Mouse (Mus musculus) cerebellum, postnatal 4 days (tissue): Measurements from ENCODE around the gene Taf3.

Source experiments
- DNase-seq, 2 experiments: peaks; one replicate each; pipeline ENCODE4 v3.0.0; 2022; ENCODE audit warnings: low spot score in 2 of 2, mixed read lengths in 1 of 2

Gene Taf3

GRCm38 (mm10) chr2:9956546-9956945 is 91.8 kb downstream of the Taf3 start:
- DNase-seq, result no peak

DNA sequence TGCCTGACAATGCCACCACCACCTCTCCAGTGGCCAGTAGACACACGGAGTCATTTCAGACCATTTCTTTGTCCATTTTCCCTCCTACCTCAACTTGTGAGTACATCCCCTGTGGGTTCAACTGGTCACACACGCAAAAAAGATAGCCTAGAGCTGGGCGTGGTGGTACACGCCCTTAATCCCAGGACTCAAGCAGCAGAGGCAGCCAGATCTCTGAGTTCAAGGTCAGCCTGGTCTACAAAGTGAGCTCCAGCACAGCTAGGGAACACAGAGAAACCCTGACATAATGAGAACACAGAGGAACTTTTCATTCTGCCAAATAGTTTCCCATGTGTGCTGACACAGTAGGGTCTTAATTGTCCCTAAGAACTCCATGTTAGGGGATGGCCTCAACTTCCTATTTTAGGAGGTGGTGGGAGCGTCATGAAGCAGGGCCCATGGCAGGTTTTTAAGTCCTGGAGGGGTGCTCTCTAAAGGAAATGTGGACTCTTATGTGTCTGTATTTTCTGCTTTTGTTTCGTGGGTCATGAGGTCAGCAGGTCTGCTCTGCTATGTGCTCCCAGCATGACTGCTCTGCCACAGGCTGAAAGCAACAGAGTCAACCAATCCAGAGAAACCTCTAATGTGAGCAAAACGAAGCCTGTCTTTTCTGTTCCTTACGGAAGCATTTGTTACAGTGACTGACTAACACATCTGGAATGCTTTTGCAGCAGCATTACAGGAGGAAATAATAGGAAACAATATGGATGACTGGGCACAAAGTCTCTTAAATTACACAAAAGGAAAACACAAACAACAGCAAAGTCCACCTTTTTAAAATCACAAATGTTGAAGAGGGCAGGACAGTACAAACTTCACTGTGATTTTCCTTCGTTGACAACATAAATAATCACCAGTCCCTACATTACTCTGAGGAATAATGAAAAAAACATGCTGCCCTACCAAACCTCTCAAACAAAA is 92.5 kb downstream of the Taf3 start:
- no peak for DNase-seq

DNA sequence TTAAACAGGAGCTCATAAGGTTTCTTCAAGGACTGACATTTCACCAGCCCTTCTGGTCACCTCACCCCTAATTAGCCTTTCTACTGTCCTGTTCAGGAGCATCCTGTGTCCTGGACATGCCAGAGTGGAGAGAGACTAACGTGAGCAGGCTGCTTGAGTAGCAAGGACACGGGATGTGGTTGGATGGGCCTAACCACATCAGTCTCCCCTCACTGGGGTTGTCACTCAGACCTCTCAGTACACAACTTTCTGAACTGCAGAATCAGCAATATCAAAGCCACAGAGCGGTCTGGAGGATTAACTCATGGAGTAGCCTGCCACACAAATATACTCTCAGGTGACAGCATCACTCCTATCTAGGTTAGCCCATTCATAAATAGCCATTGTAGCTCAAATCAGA is 101.7 kb downstream of the Taf3 start:
- no peak for DNase-seq

GRCm38 (mm10) chr2:9945611-9946010 is 102.8 kb downstream of the Taf3 start:
- no peak for DNase-seq

DNA sequence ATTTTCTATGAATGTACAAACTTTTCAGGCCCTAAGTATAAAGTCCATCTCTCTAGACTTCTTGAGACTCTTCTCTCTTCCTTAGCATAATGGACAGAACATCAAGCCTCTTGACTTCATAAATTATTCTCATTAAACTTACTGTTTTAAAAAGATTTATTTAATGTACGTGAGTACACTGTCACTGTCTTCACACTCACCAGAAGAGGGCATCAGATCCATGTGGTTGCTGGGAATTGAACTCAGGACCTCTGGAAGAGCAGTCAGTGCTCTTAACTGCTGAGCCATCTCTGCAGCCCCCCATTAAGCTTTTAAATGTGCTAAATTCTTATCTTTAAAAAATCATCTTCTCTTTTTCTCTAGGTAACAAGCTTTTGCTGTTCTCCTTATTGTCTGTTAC is 105.4 kb downstream of the Taf3 start:
- DNase-seq, result no peak

DNA sequence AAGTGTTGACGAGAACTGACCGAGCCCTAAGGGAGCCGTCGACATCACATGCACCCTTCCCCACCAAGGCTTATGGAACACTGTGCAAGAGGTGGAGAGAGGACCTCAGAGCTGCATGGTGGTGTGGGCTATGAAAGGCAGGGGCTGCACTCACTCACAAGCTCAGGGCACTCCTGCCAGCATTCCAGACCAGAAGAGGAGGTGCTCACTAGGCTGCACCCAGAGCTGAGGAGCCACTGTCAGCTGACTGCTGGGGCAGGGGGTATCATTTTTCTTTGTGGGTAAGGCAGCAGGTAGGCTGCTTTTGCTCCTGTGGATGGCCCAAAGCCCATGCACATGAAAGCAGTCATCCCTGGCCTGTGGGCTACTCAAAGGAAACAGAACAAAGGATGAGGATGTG is 109.1 kb downstream of the Taf3 start:
- no peak for DNase-seq

GRCm38 (mm10) chr2:9935965-9936364 is 112.4 kb downstream of the Taf3 start:
- DNase-seq, result no peak

DNA sequence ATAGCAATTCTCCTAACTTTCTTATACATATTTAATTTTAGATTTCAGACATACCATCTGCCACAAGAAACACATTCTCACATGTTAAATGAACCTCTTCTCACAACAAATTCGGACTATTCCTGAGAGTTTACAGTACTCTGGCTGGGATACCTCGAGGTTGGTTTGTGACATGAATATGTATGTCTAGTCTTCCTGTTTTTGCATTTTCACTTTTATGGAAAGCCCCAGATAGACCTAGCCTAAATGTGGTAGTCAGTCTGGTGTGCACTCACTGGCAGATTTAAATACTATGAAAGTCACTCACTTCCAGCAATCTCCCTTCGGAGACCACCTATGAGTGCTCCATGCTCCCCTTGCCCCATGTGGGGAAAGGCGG is 121.5 kb downstream of the Taf3 start:
- DNase-seq, result no peak

DNA sequence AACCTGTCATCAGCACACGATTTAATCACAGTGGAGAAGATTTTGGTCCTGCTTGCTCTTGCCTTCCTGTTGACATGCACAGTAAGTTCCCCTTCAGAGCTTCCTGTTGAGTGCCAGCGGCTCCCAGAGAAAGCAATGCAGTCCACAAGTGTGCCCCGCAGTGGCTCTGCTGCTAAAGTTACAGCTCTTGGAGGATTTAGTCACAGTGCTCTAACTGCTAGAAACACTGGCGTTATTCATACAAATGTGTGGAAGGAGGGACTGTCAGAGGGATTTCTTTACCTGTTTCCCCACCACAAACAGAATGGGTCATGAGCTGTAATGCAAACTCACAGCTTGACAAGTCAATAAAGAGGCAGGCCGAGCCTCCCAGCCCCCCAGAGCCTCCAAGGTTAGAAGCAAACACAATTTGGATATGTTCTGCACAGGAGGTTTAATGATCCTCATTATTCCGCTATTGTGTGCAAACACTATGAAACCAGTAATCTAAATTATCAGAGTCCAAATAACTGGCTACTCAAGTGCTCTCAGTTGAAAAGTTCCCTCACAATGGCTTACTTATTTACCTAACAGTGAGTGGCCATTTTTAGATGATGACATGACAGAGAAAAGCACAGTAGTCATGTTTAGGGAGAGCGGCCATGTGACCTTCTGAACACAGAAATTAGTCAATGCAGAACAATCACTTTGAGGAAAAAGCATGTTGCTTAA is 122.0 kb downstream of the Taf3 start:
- DNase-seq, result no peak

DNA sequence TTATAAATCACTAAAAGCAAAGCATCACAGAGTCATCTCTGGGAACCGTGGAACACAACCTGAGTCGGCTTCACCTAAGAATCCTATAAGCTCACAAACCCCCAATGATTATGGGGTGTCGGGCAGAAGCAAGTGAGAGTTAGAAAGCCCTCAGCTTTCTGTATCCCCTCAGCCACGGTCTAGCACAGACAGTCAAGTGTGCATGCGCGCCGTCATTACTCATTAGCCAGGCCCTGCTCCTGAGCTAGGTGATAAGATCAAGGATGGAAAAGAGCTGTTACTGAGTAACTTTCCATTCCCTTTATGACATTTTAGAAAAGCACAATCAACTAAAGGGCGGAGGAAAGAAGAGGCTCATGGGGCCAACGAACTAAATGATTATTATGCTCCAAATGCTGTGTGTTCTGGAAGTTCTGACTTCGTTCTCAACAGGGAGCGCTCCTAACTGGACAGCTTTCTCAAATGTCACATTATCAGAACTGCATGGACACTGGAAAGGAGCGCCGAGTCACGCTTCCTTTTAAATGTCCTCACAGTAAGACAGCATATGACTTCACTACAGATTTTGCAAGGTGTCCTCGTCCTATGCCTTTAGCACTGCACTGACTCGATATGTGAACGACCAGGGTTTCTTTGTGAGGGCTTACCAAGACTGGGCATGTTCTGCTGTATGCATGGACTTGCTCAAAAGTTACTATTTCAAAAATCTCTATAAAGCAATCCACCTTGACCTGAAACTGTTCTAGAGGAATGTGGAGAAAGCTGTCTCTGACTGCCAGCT is 129.5 kb downstream of the Taf3 start:
- DNase-seq, result no peak

GRCm38 (mm10) chr2:9917602-9918001 is 130.8 kb downstream of the Taf3 start:
- no peak for DNase-seq

- DNase-seq, result no peak
These were observed 142.4 kb downstream of the Taf3 start for GRCm38 (mm10) chr2:9905995-9906394.

- DNase-seq, result no peak
These were observed 144.4 kb downstream of the Taf3 start for GRCm38 (mm10) chr2:9903854-9904560.

DNA sequence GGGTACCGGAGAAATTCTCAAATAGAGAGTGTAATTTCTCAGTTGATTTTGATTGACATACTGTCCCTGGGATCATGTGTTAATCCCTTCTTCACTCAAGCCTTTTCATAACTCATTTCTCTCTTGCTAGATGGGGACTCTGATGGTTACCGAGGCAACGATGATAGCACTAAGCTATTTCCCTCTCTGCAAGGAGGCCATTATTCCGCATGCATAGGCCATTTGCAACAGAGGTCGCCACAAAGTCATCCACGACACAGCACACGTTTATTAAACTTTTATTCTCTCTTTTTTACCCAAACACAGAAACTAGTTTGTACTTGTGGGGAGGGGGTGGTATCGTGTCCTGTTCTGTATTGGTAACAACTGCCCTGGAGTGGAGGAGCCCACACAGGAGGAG is 150.6 kb downstream of the Taf3 start:
- no peak for DNase-seq

DNA sequence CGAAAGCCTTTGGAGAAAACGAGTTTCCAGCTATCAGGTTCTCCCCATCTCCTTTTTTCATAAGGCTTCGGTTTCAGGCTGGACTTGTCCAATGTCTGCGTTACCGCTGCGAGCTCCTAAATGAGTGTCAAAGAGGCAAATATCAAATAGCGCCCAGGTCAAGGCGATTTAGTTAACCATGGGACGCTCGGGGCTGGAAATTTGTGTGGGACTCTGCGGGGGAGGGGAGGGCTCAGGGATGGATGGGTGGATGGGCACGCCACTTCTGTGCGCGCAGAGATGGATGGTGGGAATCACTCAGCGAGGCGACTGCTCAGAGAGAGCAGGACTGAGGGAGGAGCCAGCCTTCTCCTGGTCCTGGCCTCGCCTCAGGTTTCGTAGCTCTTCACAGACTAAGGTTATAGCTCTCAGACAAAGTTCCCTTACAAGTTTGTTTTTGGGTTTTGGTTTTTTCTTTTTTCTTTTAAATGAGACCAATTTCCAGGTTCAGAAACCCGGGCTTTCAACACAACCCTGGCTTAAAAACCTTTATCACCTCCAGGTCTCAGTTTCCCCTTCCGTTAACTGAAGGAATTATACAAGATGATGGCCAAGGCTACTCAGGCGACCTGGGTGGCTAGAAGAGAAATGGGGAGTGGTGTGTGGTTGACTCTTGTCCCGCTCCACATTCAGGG is 152.2 kb downstream of the Taf3 start:
- DNase-seq, result no peak

- no peak for DNase-seq
These were observed 153.4 kb downstream of the Taf3 start for GRCm38 (mm10) chr2:9894836-9895593.

DNA sequence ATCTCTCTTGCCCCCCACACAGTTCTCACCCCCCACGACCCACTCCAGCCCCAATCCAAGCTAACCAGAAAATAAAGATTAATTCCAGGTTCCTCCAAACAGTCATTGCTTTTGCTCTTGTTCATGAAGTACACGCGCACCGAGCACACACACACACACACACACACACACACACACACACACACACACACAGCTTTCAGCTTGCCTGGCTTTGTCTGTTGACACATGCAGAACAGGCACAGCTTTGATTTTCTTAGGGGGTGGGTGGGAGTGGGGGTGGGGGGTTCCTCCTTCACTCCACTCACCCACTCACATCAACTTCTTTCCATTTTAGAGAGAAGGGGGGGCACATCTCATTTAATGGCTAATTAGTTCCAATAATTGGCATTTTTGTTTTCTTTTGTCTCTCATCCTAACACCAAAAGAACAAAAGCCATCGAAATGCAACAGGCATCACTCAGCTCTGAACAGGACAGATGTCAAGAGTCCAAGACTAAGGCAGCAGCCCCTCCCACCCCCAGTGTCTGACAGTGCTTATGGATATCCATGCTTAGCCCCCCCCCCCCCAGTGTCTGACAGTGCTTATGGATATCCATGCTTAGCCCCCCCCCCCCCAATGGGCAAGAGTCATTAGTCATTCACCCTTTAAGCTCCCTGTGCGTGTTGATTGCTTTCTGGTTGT is 155.0 kb downstream of the Taf3 start:
- no peak for DNase-seq

DNA sequence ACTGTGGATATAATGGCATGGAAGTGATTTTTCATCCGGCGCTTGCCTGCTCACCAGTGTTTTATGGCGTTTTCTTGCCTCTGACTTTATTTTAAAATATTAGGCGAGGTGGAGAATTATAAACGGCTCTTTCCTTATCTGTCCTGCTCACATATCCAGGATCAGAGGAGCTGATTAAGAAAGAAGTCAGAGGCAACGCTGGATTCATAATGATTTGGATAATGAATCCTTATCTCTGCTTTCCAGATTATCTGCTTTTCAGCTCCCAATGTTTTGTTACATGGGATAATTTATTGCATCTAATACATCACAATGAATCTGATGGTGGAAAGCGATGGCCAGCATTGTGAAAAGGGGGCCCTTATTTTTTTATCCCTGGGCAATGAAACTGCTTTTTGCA is 155.9 kb downstream of the Taf3 start:
- no peak for DNase-seq

DNA sequence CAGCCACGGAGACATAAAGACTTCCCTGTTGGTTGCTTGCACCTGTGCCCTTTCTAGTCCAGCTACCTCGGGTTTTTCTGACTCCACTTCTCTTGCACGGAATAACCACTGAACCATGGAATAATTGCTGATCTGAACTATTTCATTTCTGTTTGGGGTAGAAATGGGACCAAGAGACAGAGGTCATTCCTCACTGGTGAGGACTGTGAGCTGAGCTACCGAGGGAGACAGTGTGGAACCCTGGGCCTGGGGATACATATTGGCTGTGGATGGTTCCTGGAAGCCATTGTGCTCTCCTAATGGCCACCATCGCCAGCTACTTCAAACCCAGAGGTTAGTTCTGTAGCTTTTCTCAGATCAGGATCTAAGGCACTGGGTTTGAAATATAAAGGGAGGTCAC is 157.5 kb downstream of the Taf3 start:
- DNase-seq, result no peak

GRCm38 (mm10) chr2:9890251-9890650 is 158.1 kb downstream of the Taf3 start:
- no peak for DNase-seq
